Mouse (Mus musculus) liver, postnatal 0 days (tissue): Measurements from ENCODE around the gene Cinp.

ENCODE experiments used
- CTCF ChIP-seq: sonication (generic); IDR thresholded peaks from 2 replicates; pipeline ENCODE4 v1.5.1; 2016; ENCODE audit warnings: antibody characterized with exemption, low read depth
- EP300 ChIP-seq: IDR thresholded peaks from 2 replicates; pipeline ENCODE4 v1.6.1; 2016; ENCODE audit warnings: antibody characterized with exemption, low read depth, mild to moderate bottlenecking

DNA sequence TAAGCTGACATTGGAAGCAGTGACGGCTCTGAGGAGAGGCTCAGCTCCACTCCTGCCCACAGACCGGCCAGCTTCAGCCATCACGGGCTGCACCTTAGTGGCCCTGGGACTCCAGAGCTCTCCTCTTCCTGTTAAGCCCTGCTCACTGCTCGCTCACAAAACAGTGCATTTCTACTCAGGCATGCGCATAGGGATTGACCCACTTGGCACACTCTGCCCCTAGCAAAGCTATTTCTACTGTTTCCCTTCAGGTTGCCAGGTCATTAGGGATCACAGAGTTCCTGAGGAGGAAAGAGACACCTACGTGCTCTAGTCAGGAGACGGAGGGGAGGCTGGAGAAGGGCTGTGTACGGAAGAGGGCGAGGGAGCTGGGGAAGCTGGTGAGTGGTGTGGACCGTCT lies 23.0 kb downstream of the Cinp start:
- TF ChIP-seq CTCF (no peak), EP300 (no peak)
